Mouse (Mus musculus) kidney, postnatal 0 days (tissue): ENCODE measurements around the gene Sgip1. TPM values are rescaled to one million over a fixed set of nuclear protein-coding genes. Genes with fewer than 3 reads are reported as not detected.

Source experiments
- ATAC-seq: fragments of 200-750 bp; cut with Nextera tagmentation; replicated peaks from 2 replicates; pipeline ENCODE4 v1.8.0; 2017; ENCODE audit warnings: low read depth, moderate number of reproducible peaks, moderate TSS enrichment, moderate library complexity; ENCODE audit not compliant: low FRiP score
- DNase-seq: peaks from one replicate; pipeline ENCODE4 v3.0.0-alpha.2; 2016; ENCODE audit warnings: low spot score
- H3K27ac ChIP-seq: fragments of 300-500 bp; sonication (generic); 2 replicates; pipeline ENCODE4 v1.5.1; 2014; ENCODE audit warnings: mild to moderate bottlenecking
- H3K27me3 ChIP-seq: fragments of 300-500 bp; sonication (generic); 2 replicates; pipeline ENCODE4 v1.6.1; 2014; ENCODE audit warnings: low read length, mixed read lengths; ENCODE audit not compliant: insufficient read depth
- H3K36me3 ChIP-seq: fragments of 300-500 bp; sonication (generic); 2 replicates; pipeline ENCODE4 v1.6.1; 2014; ENCODE audit warnings: low read length, mixed read lengths; ENCODE audit not compliant: insufficient read depth
- H3K4me1 ChIP-seq: fragments of 300-500 bp; sonication (generic); replicated peaks from 2 replicates; pipeline ENCODE4 v1.6.1; 2014; ENCODE audit warnings: antibody characterized with exemption, low read length, mixed read lengths; ENCODE audit not compliant: insufficient read depth
- H3K4me2 ChIP-seq: fragments of 300-500 bp; sonication (generic); 2 replicates; pipeline ENCODE4 v1.6.1; 2014; ENCODE audit warnings: mild to moderate bottlenecking, low read length, moderate library complexity, mixed read lengths
- H3K4me3 ChIP-seq: fragments of 300-500 bp; sonication (generic); replicated peaks from 2 replicates; pipeline ENCODE4 v1.5.1; 2014; ENCODE audit warnings: low read depth, low read length
- H3K9ac ChIP-seq: fragments of 300-500 bp; sonication (generic); 2 replicates; pipeline ENCODE4 v1.6.1; 2014; ENCODE audit warnings: low read depth, low read length
- H3K9me3 ChIP-seq: fragments of 300-500 bp; sonication (generic); replicated peaks from 2 replicates; pipeline ENCODE4 v1.6.1; 2016; ENCODE audit warnings: low read length, inconsistent platforms, mixed read lengths
- CTCF ChIP-seq: IDR thresholded peaks from 2 replicates; pipeline ENCODE4 v1.5.1; 2016; ENCODE audit warnings: antibody characterized with exemption, low read depth, mild to moderate bottlenecking, moderate library complexity
- WGBS: fragments of 180-500 bp; shearing (Covaris S2); extraction: QIAGEN DNeasy Blood & Tissue Kit; methylation state at CpG from one replicate; pipeline ENCODE4 v1.1.7; 2014; 5-methylcytosine and 5-hydroxymethylcytosine counted together
- polyA plus RNA-seq: library from polyadenylated mRNA; unstranded; fragments of >200 nt; fragmentation: Nextera tagmentation; extraction: Ambion mirVana; gene quantifications from 2 replicates; pipeline ENCODE4 v1.2.1, GENCODE M21; 2015

Sgip1 gene
- polyA plus RNA-seq, 1 experiment from 2014 or later = 7.6 TPM

- Histone ChIP-seq H3K4me1 (no peaks in the 10 kb centered on the region), H3K4me2 (no peak overlapping the region), H3K27ac (no peak overlapping the region), H3K9me3 (no peaks in the 10 kb centered on the region), H3K36me3 (no peaks in the 10 kb centered on the region), H3K27me3 (no peaks in the 10 kb centered on the region), H3K9ac (no peak overlapping the region), H3K4me3 (no peak overlapping the region)
- no peak for ATAC-seq
- peak; percentile 8 for DNase-seq
- 19% methylated on average over 3 of the region's 4 CpGs for WGBS
- TF ChIP-seq CTCF = no peak
Observed at GRCm38 (mm10) chr4:102929491-102929890, 188.4 kb downstream of the Sgip1 start.

- Histone ChIP-seq H3K4me1 (no peaks in the 10 kb centered on the region), H3K27me3 (no peaks in the 10 kb centered on the region), H3K4me2 (no peak overlapping the region), H3K9ac (no peak overlapping the region), H3K36me3 (no peaks in the 10 kb centered on the region), H3K4me3 (no peak overlapping the region), H3K27ac (no peak overlapping the region), H3K9me3 (no peaks in the 10 kb centered on the region)
- no peak for TF ChIP-seq CTCF
- DNase-seq (no peak), ATAC-seq (no peak)
- 72% methylated on average over 7 of the region's 7 CpGs for WGBS
Observed at GRCm38 (mm10) chr4:102930679-102931078, 189.6 kb downstream of the Sgip1 start.

DNA sequence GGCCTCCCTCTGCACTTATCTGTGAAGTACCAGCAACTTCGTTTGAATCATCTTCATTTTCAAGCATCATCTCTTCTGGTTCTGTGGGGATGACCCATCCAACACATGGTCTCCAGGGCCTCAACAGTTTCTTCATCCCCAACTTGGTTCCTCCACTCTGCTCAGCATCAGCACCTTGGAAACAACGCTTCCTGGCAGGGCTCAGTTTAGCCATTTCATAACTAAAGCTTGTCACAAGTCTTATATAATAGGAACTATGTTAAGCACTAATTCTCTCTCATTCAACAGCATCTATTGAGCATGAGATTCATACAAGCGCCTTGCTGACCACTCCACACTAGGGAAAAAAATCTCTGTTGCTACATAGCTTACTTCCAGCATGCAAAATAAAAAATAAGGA lies 199.2 kb downstream of the Sgip1 start:
- no peaks in the 10 kb centered on the region for H3K27me3 ChIP-seq
- WGBS = 73% methylated on average over 3 of the region's 3 CpGs
- no peaks in the 10 kb centered on the region for H3K4me1 ChIP-seq
- no peak for TF ChIP-seq CTCF
- H3K9ac ChIP-seq = no peak overlapping the region
- no peaks in the 10 kb centered on the region for H3K9me3 ChIP-seq
- DNase-seq (no peak), ATAC-seq (no peak)
- H3K27ac ChIP-seq = no peak overlapping the region
- H3K4me3 ChIP-seq = no peak overlapping the region
- no peaks in the 10 kb centered on the region for H3K36me3 ChIP-seq
- H3K4me2 ChIP-seq = no peak overlapping the region

DNA sequence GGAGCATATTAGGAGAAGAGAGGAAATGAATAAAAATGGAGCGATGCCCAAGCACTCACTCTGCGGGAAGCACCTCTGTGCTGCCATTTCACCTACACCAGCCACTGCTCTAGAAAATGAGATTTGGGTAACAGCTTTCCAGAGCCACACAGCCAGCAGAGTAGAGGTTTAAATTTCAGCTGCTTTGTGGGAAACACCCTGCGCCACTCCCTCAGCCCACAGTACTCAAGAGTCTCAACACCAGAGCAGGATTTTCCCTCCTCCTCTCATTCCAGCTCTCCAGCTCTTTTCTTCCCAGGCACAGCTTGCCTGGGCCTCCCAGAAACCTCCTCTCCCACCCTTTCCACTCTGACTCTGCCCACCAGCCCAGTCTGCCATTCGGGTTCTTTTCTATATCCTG lies 199.6 kb downstream of the Sgip1 start:
- Histone ChIP-seq H3K9me3 (no peaks in the 10 kb centered on the region), H3K9ac (no peak overlapping the region), H3K27me3 (no peaks in the 10 kb centered on the region), H3K36me3 (no peaks in the 10 kb centered on the region), H3K4me2 (no peak overlapping the region), H3K4me1 (no peaks in the 10 kb centered on the region), H3K4me3 (no peak overlapping the region), H3K27ac (no peak overlapping the region)
- 77% methylated on average over 4 of the region's 4 CpGs for WGBS
- ATAC-seq (no peak), DNase-seq (no peak)
- TF ChIP-seq CTCF = no peak

DNA sequence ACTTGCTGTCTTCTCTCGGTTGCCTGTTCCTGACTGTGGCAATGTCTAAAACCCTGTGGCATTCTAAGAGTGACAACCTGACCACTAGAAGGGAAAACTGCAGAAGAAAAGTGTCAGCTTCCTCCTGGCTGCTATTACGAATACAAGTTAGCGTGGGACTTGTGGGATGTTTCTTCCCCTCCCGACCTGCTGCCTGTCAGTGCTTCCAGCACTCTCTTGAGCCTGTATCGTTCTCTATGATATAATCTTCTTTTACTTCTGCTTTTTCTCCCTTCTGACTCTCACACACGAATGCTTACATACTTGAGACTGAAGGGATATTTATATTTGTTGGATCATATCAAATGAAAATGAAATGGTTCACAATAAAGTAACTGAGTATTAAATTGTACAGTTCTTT lies 203.2 kb downstream of the Sgip1 start:
- Histone ChIP-seq H3K9me3 (no peaks in the 10 kb centered on the region), H3K27ac (no peak overlapping the region), H3K4me3 (no peak overlapping the region), H3K27me3 (no peaks in the 10 kb centered on the region), H3K9ac (no peak overlapping the region), H3K4me1 (no peaks in the 10 kb centered on the region), H3K36me3 (no peaks in the 10 kb centered on the region), H3K4me2 (no peak overlapping the region)
- 55% methylated on average over 6 of the region's 6 CpGs for WGBS
- ATAC-seq (no peak), DNase-seq (no peak)
- TF ChIP-seq CTCF = no peak

DNA sequence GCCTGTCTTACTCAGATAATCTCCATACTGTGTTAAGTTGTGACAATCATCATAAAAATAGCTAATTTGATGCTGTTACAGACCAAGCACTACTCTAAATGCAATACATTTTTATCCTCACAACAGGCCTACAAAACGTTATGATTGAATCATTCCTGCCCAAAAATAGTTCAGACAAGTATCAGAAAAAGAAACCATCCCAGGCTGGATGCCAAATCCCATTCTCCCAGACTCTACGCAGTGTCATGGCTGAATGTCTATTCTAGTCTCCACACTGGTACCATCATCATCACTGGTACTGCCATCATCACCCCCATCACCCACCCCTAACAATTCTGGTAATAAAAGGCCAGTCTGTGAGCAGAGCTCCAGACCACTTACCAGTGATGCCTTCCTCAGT lies 211.4 kb downstream of the Sgip1 start:
- ATAC-seq = no peak
- 71% methylated on average over 2 of the region's 2 CpGs for WGBS
- no peak overlapping the region for H3K4me2 ChIP-seq
- no peaks in the 10 kb centered on the region for H3K36me3 ChIP-seq
- no peaks in the 10 kb centered on the region for H3K27me3 ChIP-seq
- no peaks in the 10 kb centered on the region for H3K4me1 ChIP-seq
- no peak overlapping the region for H3K4me3 ChIP-seq
- TF ChIP-seq CTCF = no peak
- H3K27ac ChIP-seq = no peak overlapping the region
- H3K9ac ChIP-seq = no peak overlapping the region
- no peak for DNase-seq
- H3K9me3 ChIP-seq = no peaks in the 10 kb centered on the region

- ATAC-seq = no peak
- no peak overlapping the region for H3K27ac ChIP-seq
- no peaks in the 10 kb centered on the region for H3K36me3 ChIP-seq
- no peak overlapping the region for H3K9ac ChIP-seq
- DNase-seq = no peak
- no peaks in the 10 kb centered on the region for H3K4me1 ChIP-seq
- no peak overlapping the region for H3K4me3 ChIP-seq
- TF ChIP-seq CTCF = no peak
- H3K4me2 ChIP-seq = no peak overlapping the region
- 71% methylated on average over 17 of the region's 17 CpGs for WGBS
- H3K27me3 ChIP-seq = no peaks in the 10 kb centered on the region
- no peaks in the 10 kb centered on the region for H3K9me3 ChIP-seq
Observed at GRCm38 (mm10) chr4:102955294-102955956, 214.3 kb downstream of the Sgip1 start.
